Mouse (Mus musculus): ENCODE measurements around the gene Mast2. TPM values are rescaled to one million over a fixed set of nuclear protein-coding genes. Genes with fewer than 3 reads are reported as not detected.

Gene Mast2
- polyA plus RNA-seq, 1 experiment from 2014 or later: 16.3 TPM

Other genes starting within 250 kb of the Mast2 start
- gene Pik3r3, start 242.6 kb downstream of the Mast2 start, polyA plus RNA-seq (2015; fragmentation: Nextera tagmentation; extraction: Ambion mirVana): 9.0 and 11.2 TPM in 2 replicates
- gene Ipp, start 43.4 kb upstream of the Mast2 start, polyA plus RNA-seq (2015; fragmentation: Nextera tagmentation; extraction: Ambion mirVana): 16.2 and 16.3 TPM in 2 replicates
- 23.2 and 33.4 TPM in 2 replicates for gene Tmem69, start 91.8 kb upstream of the Mast2 start, polyA plus RNA-seq (2015; fragmentation: Nextera tagmentation; extraction: Ambion mirVana)
- 25.1 and 31.5 TPM in 2 replicates for gene Gpbp1l1, start 93.5 kb upstream of the Mast2 start, polyA plus RNA-seq (2015; fragmentation: Nextera tagmentation; extraction: Ambion mirVana)
- gene Ccdc17, start 132.5 kb upstream of the Mast2 start, polyA plus RNA-seq (2015; fragmentation: Nextera tagmentation; extraction: Ambion mirVana): 5.2 and 6.1 TPM in 2 replicates
- 73.8 and 77.5 TPM in 2 replicates for gene Nasp, start 163.8 kb upstream of the Mast2 start, polyA plus RNA-seq (2015; fragmentation: Nextera tagmentation; extraction: Ambion mirVana)
- 580 and 585 TPM in 2 replicates for gene Akr1a1, start 187.5 kb upstream of the Mast2 start, polyA plus RNA-seq (2015; fragmentation: Nextera tagmentation; extraction: Ambion mirVana)
- gene Prdx1, start 221.4 kb upstream of the Mast2 start, polyA plus RNA-seq (2015; fragmentation: Nextera tagmentation; extraction: Ambion mirVana): 934 and 942 TPM in 2 replicates
- 39.8 and 45.0 TPM in 2 replicates for gene Mmachc, start 244.2 kb upstream of the Mast2 start, polyA plus RNA-seq (2015; fragmentation: Nextera tagmentation; extraction: Ambion mirVana)
- gene Ccdc163, start 244.3 kb upstream of the Mast2 start, polyA plus RNA-seq (2015; fragmentation: Nextera tagmentation; extraction: Ambion mirVana): 14.8 and 16.0 TPM in 2 replicates